ENCODE assay signal across 10 mouse cellular contexts in the genomic region with DNA sequence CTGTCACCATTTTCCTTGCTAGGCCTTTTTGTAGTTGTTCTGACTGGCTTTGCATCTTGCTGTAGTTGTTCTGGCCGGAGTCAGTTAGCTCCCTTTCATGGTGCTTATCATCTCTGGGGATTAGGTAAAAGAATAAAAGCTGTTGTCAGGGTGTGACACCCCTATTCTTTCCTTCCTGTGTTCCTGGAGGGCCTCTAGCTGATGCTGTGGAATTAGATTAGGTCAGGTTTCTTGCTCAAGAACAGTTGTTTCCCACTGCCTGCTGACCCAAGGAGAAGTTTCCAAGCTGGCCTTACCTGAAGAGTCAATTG. TPM values are rescaled to one million over a fixed set of nuclear protein-coding genes. Genes with fewer than 3 reads are reported as not detected.
DNase-seq lines count a peak whose midpoint lies in the region; ATAC-seq and TF ChIP-seq lines count a peak whose summit lies in the region.
"Had no signal": no experiment of that assay in that cellular context is flagged by ENCODE, and none has a peak within 500 bp of the region (broad histone marks: within the 10 kb centered on the region; RNA-seq: fewer than 3 reads in every experiment).

No protein-coding gene starts in this region.

- no peak for TF ChIP-seq CTCF in liver, adult 2 months (IDR thresholded peaks at IDR 0.05; ENCODE audit: low read depth, low read length)

- 70% methylated on average over 1 of the region's 1 CpGs for WGBS in liver, adult 2 months
- WGBS in hindbrain, embryonic 12.5 days: 50% methylated on average over 1 of the region's 1 CpGs
- WGBS in midbrain, embryonic 14.5 days: 18% methylated on average over 1 of the region's 1 CpGs

- peaks cover 46% of the 10 kb centered on the region for H3K79me2 ChIP-seq in liver, adult 2 months (ENCODE audit: control insufficient read depth, insufficient read depth, low read length)

- no peaks in the 10 kb centered on the region for H3K27me3 ChIP-seq in liver, adult 2 months (ENCODE audit: control insufficient read depth, insufficient read depth, low read length)
- H3K27me3 ChIP-seq in hindbrain, embryonic 12.5 days: no peaks in the 10 kb centered on the region
- H3K27me3 ChIP-seq in midbrain, embryonic 14.5 days (ENCODE audit: control insufficient read depth, insufficient read depth, low read length): no peaks in the 10 kb centered on the region

- H3K36me3 ChIP-seq in liver, adult 2 months (ENCODE audit: control insufficient read depth, insufficient read depth, low read length): no peaks in the 10 kb centered on the region
- H3K36me3 ChIP-seq in hindbrain, embryonic 12.5 days: no peaks in the 10 kb centered on the region
- H3K36me3 ChIP-seq in midbrain, embryonic 14.5 days (ENCODE audit: control insufficient read depth, insufficient read depth, low read length): no peaks in the 10 kb centered on the region

- H3K4me3 ChIP-seq in liver, adult 2 months (ENCODE audit: insufficient read depth, low read depth, low read length): no peak overlapping the region
- H3K4me3 ChIP-seq in hindbrain, embryonic 12.5 days: no peak overlapping the region
- no peak overlapping the region for H3K4me3 ChIP-seq in midbrain, embryonic 14.5 days (replicated peaks; ENCODE audit: low read depth, low read length)

- no peak overlapping the region for H3K9ac ChIP-seq in liver, adult 2 months (ENCODE audit: low read depth, low read length)
- H3K9ac ChIP-seq in hindbrain, embryonic 12.5 days: no peak overlapping the region
- H3K9ac ChIP-seq in midbrain, embryonic 14.5 days (replicated peaks; ENCODE audit: low read length): no peak overlapping the region
- H3K9ac ChIP-seq: lung, embryonic 14.5 days had no signal

- no peak for ATAC-seq in hindbrain, embryonic 12.5 days (ENCODE audit: low FRiP score)
- no peak for ATAC-seq in midbrain, embryonic 14.5 days (ENCODE audit: low FRiP score, low TSS enrichment)

- H3K9me3 ChIP-seq in hindbrain, embryonic 12.5 days (replicated peaks): no peaks in the 10 kb centered on the region
- no peaks in the 10 kb centered on the region for H3K9me3 ChIP-seq in midbrain, embryonic 14.5 days (ENCODE audit: control insufficient read depth, low read length)

- H3K4me1 ChIP-seq in liver, adult 2 months (ENCODE audit: control insufficient read depth, insufficient read depth, low read length): peaks cover 51% of the 10 kb centered on the region
- peaks cover 33% of the 10 kb centered on the region for H3K4me1 ChIP-seq in hindbrain, embryonic 12.5 days
- H3K4me1 ChIP-seq in midbrain, embryonic 14.5 days (ENCODE audit: control insufficient read depth, insufficient read depth, low read length): peaks cover 14% of the 10 kb centered on the region

- no peak overlapping the region for H3K4me2 ChIP-seq in hindbrain, embryonic 12.5 days (replicated peaks)
- H3K4me2 ChIP-seq in midbrain, embryonic 14.5 days (ENCODE audit: low read length): no peak overlapping the region
- H3K4me2 ChIP-seq: lung, embryonic 14.5 days had no signal

- DNase-seq in embryo, embryonic 9.5 days (ENCODE audit: extremely low spot score): peak; percentile 10
- no peak for DNase-seq in embryo, embryonic 10 days (ENCODE audit: low spot score)
- no peak for DNase-seq in liver, adult 2 months (ENCODE audit: extremely low read depth, low read depth, low spot score)
- no peak for DNase-seq in liver
- no peak for DNase-seq in midbrain, embryonic 14.5 days
- DNase-seq in testis, postnatal 14 days (ENCODE audit: low spot score): no peak
- DNase-seq in cerebellum, postnatal 25 days: no peak
- DNase-seq: lung, embryonic 14.5 days had no signal

- TF ChIP-seq POLR2A in liver, adult 2 months (IDR thresholded peaks at IDR 0.05; ENCODE audit: extremely low read depth, insufficient read depth, low read length): no peak

- peak overlapping the region; percentile 10 for H3K27ac ChIP-seq in liver, adult 2 months (replicated peaks; ENCODE audit: insufficient read depth, low read depth, low read length)
- H3K27ac ChIP-seq in hindbrain, embryonic 12.5 days: peak overlapping the region; percentile 41; the same call in 1 of the 2 replicates
- 0 out of 2 replicates have a peak overlapping the region, but pooled peaks have one; percentile 9 for H3K27ac ChIP-seq in midbrain, embryonic 14.5 days (replicated peaks; ENCODE audit: low read depth, low read length)

RNA-seq across cellular contexts. Expression of gene Susd6, which starts 22.2 kb away (rescaled TPM):
- total RNA-seq in liver, adult 2 months (2014; rRNA removed): 20.1 and 27.5 TPM in 2 replicates
- polyA plus RNA-seq in liver, adult 2 months (2012; rRNA removed): 21.8 and 22.3 TPM in 2 replicates
- 18.8 and 19.3 TPM in 2 replicates for polyA plus RNA-seq in hindbrain, embryonic 12.5 days (2016; fragmentation: Nextera tagmentation; extraction: Ambion mirVana)
- polyA plus RNA-seq in midbrain, embryonic 14.5 days (2014; fragmentation: Nextera tagmentation; extraction: Ambion mirVana): 8.8 and 14.3 TPM in 2 replicates

RNA-seq across cellular contexts. Expression of gene Ccdc177, which starts 52.0 kb away (rescaled TPM):
- total RNA-seq in liver, adult 2 months (2014; rRNA removed): not detected in 2 replicates
- polyA plus RNA-seq in liver, adult 2 months (2012; rRNA removed): not detected in 2 replicates
- 5.9 and 6.7 TPM in 2 replicates for polyA plus RNA-seq in hindbrain, embryonic 12.5 days (2016; fragmentation: Nextera tagmentation; extraction: Ambion mirVana)
- polyA plus RNA-seq in midbrain, embryonic 14.5 days (2014; fragmentation: Nextera tagmentation; extraction: Ambion mirVana): 8.5 and 8.8 TPM in 2 replicates
- total RNA-seq: neutrophil, adult 5-6 weeks had no signal
